Mouse (Mus musculus) 416B (cell line): ENCODE measurements around the gene Ptpn3.

Source experiments
- DNase-seq: peaks from one replicate; pipeline ENCODE4 v3.0.0; 2011; ENCODE audit warnings: low read depth

The Ptpn3 gene

DNA sequence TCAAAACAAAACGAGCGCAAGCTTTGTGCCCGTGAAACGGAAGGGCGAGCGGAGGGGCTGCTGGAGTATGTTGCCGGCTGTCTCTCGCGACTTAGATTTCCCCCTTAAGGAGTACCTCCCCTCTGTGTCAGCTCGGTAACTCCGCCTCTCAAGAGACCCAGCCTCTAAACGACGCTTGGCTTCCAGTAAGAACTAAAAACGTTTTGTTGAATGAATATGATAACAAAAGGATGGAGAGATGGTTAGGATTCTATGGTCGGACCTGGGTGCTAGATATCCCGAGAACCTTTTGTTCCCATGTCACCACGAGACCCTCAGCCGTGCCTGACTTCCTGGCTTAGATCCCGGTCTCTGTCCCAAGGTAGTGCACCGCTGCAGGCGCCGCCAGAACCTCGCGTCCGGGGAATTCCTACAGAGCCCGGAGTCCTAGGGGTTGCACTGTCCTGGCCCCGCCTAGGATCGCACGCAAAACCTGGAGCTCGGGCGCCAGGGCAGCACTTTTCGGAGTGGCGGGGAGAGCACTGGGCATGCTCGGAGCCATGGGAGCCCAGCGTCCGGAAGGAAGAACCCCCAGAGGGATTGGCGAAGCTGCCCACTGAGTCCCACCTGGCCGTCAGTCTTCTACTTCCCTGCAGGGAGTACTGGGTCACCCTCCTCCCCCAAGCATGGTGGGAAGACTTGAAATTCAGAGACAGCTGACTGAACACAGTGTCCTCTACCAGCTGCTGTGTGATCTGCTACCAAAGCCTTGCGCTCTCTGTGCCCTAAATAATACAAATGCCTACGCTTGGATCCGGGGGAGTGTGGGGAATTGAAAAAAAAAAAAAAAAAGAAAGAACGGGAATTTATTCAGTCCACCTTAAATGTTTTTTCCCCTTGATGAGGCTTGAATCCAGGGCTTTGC lies at the start of gene Ptpn3:
Gene Ptpn3 (minus strand): TSS at position 428 of the 904 bp plus-strand sequence.
- DNase-seq: no peak

DNA sequence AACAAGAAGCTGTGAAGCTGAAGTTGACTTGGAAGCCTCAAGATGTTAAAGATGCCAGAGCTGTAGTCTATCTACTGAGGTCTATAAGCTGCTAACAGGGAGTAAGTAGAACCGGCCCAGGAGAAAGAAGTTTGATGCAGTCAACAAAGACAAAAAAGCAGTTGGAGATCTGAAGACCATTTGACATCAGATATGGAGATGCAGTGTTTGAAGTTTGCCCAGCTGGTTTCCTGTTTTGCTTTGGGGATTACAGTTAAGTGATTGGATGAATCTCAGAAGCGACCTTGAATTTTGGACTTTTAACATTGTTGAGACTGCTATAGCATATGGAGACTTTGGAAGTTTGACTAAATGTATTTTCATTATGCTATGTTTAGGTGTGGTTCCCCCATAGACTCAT lies 48.9 kb upstream of the Ptpn3 start:
- no peak for DNase-seq

DNA sequence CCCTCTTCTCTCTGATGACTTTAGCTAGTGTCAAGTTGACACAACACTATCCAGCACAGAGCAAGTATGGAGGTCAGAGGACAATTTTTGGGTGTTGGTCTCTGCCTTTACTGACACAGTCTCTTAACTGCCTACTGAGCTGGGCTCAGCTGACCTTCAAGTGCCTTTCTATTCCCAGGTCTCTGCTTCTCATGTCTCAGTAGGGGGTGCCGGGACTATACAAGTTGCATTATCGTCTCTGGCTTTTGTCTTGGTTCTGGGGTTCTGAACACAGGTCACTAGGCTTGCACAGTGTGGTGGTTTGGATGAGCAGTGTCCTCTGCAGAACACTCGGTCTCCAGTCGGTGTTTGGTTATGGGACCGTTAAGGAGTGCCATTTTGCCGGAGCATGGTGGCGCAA lies 42.4 kb upstream of the Ptpn3 start:
- no peak for DNase-seq

DNA sequence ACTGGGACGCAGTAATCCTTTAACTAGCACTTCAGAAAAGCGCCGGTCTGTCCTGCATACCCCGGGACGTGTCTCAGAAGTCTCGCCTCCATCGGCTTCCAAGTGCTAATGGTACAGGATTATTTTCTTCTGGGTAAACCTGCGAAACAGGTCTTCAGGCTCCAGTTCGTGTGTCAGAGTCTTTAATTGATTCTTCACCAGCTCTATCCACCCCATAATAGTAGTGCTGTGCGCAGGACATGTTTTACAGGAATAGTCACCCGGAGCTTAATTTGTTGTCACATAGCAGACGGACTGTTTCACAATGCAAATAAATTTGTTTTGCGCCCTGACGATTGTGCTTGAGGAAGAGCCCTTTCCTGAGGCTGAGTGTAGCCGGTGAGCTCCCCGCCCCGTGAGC lies 37.3 kb upstream of the Ptpn3 start:
- no peak for DNase-seq

DNA sequence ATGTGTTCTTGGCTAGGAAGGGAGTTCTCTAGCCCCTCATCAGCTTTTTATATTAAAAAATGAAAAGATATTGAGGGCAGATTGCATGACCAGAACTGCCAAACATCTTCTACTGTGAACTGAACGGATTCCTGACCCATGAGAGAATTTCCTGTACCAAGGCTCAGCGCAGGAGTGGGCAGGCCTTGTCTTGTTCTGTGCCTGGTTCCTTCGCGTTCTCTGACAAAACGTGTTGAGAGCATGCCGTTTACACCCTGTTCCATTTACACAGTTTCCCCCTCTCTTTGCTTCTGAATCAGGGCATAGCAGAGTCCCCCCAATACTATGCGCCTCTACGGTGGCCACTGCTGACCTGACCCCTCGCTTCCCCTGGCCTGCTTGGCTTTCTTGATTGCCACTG lies 36.4 kb upstream of the Ptpn3 start:
- no peak for DNase-seq

DNA sequence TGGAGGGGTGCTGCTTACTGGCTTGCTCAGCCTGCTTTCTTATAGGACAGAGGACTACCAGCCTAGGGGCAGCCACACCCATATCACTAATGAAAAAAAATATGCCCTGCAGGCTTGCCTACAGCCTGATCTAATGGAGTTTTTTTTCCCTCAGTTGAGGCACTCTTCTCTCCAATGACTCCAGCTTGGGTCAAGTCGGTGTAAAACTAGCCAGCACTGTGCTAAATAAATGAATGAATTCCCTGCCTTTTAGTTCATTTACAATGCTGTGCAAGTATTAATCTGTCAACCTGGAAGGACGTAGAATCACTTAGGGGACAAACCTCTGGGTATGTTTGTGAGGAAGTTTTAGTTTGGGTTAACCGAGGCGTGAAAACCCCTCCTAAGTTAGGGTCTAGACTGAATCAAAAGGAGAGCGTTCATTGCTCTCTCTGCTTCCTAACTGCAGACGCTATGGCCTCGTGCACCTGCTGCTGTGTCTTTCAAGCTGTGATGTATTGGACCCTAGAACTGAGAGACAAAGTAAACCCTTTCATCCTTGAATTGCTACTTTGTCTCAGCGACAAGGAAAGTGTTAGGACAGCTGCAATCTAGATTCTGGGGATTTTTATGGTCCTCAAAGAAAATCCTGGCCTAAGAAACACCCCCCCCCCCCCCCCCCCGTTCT lies 33.5 kb upstream of the Ptpn3 start:
- no peak for DNase-seq

DNA sequence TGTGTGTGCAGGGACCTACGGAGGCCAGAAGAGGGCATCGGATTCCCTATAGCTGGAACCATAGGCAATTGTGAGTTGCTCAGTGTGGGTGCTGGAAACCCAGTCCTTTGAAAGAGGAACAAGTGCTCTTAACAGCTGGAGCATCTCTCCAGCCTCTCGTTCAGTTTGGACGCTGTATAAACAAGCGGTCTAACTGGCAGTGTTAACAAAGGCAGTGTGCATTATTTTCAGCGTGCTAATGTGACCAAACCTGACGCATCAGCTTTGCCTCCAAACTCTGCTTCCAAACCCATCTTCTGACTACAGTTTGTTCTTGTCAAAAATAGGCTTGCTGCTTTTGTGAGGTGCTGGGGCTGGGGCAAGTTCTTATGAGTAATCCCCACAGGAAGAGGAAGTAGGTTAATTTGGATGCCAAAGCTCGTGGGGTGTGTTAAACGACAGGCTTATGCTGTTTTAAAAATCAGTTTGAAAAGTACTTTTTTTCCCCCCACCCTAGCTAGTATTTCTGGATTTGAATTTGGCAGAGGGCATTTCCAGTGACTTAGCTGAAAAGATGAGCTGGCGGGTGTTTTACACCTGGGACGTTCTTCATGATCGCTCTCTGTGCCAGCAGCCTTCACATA lies 32.4 kb upstream of the Ptpn3 start:
- DNase-seq: peak; percentile 38

DNA sequence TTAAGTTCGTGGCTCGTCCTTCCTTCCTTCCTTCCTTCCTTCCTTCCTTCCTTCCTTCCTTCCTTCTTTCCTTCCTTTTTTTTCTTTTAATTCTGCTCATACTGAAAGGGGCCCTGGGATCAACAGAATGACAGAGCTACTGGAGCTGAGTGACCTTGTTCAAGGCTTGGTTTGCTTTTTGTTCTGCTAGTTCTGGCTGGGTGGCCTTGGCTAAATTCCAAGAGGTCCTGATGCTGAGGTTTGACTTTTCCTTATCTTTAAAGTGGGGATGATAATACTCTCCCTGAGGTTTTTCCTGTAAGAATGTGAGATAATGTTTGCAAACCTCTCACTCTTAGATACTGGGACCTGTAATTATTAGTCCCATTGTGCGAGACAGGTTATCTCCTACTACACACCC lies 30.9 kb upstream of the Ptpn3 start:
- no peak for DNase-seq

DNA sequence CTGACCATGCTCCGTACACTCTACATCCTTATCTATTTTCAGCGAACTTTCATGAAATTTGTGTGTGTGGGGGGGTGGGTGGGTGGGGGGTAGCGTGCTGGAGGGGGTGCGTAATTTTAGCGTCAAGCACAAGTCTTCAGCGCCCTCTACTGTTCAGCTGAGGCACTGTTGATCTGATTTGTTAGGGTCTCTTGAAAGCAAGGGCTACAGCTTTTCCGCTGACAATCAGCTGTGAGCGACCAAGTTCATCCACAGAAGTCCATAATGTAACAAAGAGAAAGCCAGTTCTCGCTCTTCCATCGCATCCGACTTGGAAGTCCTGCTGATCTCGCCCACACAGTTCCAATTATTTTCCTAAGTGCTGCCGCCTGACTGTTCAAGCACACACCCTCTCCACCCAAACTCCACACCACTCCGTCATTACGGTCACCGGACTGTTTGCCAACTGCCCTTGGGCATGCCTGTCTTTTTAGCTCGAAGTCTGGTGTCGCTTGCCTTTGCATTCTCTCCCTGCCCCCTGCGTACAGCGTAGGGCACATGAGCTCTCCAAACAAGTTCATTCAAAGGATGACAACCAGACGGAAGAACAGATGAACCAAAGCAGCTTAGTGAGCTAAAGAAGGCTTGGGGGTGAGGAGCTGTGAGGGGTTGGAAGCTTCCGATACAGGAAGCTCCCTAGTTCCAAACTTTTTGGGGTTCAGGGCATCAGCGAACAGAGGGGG lies 19.1 kb upstream of the Ptpn3 start:
- DNase-seq: peak; percentile 20

DNA sequence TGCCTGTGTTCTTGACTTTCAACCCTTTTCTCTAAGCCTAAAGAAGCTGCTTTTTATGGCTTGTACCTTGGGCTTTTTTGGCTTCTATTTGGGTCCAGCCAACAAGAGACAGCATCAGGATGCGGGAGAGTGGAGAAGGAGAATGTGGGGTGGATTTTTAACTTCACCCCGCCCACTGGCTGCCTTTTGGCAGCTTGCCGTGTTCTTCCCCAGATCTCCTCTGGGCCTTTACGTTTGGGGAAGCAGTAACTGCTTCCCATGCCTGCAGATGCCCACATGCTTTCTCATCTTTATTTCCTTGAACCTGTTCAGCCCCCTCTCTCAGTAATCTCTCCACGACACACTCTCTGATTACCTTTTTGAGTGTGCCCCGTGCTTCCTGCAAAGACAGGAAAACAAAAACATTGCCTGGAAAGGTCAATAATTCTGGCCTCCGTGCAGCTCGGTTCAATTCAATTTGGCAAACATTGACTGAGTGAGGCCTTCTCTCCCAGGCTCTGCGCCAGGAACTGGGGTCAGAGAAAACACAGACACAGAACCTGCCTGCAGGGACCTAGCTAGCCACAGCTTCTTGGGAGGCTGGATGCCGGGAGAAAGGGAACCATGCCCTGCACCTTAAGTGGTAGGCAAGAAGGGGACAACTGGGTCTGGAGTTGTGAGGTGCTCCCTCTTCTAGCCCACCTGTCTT lies 17.0 kb upstream of the Ptpn3 start:
- peak; percentile 6 for DNase-seq

DNA sequence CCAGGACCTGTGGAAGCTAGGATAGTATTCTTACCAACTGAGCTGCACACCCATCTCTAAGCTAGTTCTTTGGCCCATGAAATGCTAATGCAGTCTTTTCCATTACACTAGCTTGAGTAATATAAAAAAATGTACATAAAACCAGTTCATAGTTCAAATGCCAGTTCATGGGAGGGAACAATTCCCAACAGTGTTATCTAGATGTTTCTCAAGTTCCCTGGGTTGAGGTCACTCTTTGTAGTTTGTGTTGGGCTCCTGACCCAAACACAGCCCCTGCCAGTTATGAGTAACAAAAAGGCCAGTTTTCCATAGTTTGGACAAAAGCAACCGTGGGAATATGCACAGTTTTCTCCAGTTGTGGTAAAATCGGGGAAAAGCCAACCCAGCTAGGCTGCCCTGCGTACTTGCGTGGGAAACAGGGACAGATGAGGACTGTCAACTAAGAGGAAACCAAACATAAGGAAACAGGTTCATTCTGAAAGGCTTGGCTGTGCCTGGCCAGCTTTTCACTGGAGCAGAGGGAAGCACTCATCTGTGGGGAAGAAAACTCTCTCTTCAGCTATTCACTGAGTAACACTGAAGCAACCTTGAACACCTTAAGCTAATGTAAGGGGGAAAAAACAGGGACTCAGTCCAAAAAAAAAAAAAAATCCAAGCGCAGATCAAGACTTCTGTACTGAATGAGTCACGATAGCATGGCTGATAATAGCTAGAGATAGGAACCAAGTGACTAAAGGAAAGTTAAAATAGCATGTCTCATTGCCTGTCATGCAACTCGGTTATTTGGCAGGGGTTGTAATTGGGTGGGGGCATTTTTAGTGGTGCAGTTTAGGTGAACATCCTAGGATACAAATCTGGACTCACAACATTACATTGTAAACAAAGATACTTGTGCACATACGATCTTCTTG lies 10.9 kb upstream of the Ptpn3 start:
- peak; percentile 63 for DNase-seq

DNA sequence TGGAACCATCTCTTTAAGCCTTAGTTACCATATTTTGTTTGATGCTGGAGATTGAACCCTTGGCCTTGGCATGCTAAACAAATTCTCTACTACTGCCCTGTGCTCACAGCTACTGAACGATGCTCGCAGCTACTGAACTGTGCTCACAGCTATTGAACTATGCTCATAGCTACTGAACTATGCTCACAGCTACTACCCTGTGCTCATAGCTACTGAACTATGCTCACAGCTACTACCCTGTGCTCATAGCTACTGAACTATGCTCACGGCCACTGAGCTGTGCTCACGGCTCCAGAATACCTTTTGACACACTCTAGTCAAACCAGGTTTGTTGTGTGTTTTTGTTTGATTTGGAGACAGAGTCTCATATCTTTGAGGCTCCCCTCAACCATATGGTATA lies 10.1 kb upstream of the Ptpn3 start:
- no peak for DNase-seq

DNA sequence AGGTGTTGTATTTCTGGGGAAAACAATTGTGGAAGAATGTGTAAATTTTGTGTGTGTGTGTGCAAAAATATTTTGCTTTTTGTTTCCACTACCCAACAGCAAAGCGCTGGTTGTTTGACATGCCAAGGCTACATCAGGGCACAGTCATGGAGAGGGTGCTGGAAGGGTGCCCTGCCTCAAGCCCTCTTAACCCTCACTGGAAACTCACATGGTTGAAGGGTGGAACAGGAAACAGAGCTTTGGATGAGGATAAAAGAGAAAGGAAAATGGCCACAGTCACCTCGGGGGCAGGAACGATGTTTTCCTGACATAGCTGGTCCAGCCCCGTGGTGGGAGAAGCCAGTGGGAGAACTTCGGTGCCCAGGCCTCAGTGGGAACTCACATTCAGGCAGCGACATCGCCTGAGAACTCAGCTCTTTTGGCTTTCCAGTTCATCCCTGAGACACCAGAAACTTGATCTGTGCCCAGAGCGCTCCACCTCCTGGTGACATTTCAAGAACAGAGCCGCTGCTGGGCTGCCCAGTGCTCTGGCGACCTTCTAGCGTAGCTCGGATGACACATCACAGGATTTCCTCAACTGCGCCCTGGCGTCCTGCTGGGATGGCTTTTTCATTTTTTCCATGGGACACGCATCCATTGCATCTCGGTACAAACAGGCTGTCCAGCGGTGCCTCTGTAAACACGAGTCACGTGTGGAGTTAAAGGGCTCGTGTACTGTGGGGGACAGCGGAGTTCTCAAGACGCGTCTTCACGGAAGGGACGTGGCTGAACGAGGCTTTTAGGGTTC lies 6.8 kb upstream of the Ptpn3 start:
- peak; percentile 82 for DNase-seq

DNA sequence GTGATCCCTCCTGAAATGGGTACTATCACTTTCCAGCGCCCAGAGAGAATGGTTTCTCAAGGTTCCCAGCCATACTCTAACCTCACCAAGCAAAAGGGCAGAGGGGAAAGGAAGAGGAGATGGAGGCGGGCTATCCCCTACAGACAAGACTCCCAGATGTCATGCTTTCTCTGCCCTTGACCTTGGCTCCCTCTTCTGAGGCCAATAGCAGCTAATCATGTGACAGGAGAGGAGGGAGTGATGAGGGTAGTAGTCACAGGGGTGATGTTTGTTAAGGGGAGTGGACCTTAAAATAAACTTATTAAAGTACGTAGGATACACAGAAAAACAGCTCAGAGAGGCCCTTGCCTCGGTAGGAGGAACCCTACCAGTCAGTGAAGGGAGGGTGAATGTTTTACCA lies 6.1 kb upstream of the Ptpn3 start:
- peak; percentile 36 for DNase-seq

DNA sequence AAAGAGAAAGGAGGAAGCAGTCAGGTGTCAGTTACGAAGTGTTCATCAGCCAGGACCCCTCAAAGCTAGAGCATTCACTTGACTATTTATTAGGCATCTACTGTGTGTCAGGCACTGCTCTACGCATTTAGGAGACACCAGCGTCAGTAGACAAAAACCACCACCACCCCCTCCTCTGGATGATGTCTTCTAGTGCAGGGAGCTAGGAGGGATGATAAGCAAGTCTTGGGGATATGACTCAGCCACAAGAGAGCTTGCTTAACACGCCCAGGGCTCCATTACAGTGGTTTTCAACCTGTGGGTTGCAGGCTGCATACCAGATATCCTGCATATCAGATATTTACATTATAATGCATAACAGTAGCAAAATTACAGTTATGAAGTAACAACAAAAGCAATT lies 4.6 kb upstream of the Ptpn3 start:
- peak; percentile 94 for DNase-seq

DNA sequence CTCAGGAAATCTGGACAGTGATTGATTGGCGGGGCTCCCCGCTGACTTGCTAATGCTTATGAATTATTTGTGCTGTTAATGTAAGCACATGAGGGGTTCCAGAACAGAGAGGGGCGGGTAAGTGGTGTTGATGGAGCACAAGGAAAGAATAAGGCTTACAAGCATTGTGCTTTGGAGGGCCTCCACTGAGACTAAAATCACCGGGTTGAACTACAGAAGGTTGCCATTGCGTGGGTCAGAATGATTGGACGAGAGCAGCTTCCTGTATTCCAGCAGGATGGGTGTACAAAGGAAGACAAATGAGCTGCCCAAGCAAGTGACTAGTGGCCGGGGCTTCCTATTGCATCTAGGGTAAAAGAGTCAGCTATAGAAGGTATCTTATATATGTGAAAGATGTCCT lies 4.0 kb upstream of the Ptpn3 start:
- no peak for DNase-seq

DNA sequence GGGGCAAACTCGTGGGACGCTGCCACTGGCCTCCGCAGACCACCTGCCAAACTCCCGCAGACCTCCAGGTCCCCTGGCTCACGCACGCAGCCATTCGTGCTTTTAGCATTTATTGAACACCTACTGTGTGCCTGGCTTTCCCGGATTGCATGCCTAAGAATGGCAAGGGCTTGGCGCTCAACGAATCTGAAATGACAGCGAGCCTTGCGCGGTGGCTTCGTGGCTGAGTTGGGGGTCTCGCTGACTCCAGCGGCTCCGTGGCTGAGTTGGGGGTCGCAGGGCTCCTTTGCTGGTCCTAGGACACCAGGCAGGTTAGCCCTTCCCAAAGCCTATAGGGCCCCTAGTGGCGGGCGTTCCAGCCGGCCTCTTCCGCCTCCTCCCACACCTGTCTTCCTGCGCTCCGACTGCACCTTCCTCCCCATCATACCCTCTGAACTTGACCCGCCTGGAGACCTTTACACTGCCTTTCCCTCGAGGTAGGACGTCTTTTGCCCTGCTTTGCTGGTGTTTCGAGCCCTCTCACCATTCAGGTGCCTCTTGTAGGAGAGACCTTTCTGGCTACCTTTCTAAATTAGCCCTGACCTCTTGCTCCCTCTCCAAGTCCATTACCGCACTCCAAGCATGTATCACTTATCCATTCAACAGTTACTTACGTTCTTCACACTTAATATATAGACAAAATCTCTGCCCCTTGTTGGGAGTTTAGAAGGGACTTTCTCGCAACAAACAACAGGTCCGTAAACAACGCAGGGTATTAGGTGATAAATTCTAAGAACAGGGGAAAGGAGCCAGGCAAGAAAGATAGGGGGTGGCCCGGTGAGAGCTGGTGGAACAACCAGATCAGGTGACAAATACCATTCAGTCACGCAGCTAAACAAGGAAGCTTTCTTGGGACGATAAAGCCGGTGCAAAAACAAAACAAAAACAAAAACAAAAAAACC lies 898 bp downstream of the Ptpn3 start:
- no peak for DNase-seq

DNA sequence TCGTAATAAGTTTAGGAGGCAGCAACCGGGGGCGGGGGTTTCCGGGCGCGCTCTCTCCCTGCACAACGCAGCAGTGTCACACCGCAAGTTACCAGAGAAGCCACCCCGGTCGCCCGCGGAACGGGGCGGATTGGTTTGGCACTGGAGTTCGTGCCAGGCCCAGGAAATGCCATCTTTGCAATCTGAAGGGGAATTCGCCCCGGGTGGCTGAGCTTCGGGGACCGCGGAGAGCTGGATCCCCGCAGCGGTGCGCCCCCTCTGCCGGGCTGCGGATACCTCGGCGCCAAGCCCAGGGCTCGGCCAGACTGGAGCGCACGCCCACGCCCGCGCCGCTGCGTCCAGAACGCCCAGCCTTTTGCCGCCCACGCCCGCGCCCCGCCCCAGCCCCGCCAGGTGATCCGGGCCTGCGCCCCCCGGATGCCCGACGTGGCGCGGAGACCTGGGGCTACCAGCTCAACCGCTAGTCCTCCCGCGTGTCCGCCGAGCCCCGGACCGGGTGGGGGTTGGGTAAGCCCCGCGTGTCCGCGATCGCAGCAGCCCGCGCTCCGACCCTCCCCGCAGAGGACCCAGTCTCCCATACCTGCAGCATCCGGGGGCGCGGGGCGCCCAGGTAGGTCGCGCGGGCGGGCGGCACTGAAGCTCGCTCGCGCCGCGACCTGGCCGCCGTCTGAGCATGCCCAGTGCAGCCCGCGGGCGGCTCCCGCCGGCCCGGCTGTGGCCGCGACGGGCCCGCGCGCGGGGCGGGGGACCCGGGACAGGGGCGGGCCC lies 1.8 kb downstream of the Ptpn3 start:
- no peak for DNase-seq
